Mouse (Mus musculus): ENCODE measurements around the gene 1700066M21Rik.

DNA sequence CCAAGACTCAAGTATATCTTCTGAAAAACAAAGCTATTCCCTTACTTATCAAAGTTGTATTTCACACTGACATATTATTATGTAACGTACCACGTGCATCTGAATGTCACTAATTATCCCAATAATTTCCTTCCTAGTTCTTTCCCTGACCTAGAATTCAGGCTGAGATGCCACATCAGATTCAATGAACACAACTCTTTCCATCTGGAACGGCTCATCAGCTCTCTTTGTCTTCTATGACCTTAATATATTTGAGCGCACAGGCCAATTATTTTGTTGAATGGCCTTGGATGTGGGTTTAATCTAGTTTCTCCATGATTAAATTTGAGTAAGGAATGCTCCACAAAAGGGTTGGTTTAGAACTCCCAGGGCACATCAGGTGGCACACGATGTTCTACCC, 24.7 kb downstream of the 1700066M21Rik start:
- no peak for TF ChIP-seq GATA1 (IDR thresholded peaks at IDR 0.05; ENCODE audit: borderline replicate concordance, low read length)
- TF ChIP-seq FLI1 (IDR thresholded peaks at IDR 0.05; ENCODE audit: low read length) = no peak
